Mouse (Mus musculus) megakaryocyte, embryonic 14.5 days (primary cell): ENCODE measurements around the gene Epha10.

ENCODE experiments used
- FLI1 ChIP-seq: IDR thresholded peaks from 2 replicates; pipeline ENCODE4 v1.6.1; 2012; ENCODE audit warnings: low read length, inconsistent platforms, mixed read lengths
- GATA1 ChIP-seq: IDR thresholded peaks from 3 replicates; pipeline ENCODE4 v1.6.1; 2012; ENCODE audit warnings: mixed read lengths, low read length, inconsistent platforms, borderline replicate concordance

GRCm38 (mm10) chr4:124860446-124860845 lies 20.3 kb upstream of the Epha10 start:
- TF ChIP-seq GATA1 (no peak), FLI1 (no peak)
